Mouse (Mus musculus) lung, postnatal 0 days (tissue): ENCODE results near the gene C5ar1.

Experiments used
- CTCF ChIP-seq: IDR thresholded peaks from 2 replicates; pipeline ENCODE4 v1.5.1; 2016; ENCODE audit warnings: antibody characterized with exemption, mild to moderate bottlenecking
- EP300 ChIP-seq: IDR thresholded peaks from 2 replicates; pipeline ENCODE4 v1.6.1; 2016; ENCODE audit warnings: antibody characterized with exemption, mild to moderate bottlenecking, control low read depth

DNA sequence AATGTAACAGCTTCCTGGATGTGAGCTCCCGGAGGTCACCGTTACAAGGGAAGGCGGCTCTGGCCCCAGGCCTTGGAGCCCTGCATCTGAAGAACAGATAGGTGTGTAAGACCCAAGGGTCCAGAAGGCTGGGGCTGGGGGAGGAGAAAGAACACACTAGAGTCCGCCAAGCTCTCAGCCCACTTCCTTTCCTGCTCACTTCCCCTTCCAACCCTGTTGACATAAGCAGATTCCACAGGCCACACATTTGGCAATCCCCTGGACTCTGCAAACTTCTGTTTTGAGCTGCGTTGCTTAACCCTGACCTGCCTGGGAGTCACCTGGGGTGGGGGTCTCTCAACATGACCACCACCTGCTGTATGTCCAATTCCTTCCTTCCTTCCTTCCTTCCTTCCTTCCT is 15.3 kb downstream of the C5ar1 start, which contains the start of gene C5ar2:
- TF ChIP-seq CTCF = no peak
- TF ChIP-seq EP300 = no peak
